Mouse (Mus musculus): ENCODE measurements around the gene Lbp. TPM values are rescaled to one million over a fixed set of nuclear protein-coding genes. Genes with fewer than 3 reads are reported as not detected.

Gene Lbp
- polyA plus RNA-seq, 1 experiment from 2014 or later, result 167 TPM

- WGBS (ENCODE audit: insufficient replicate concordance), result under 1% methylated on average over 41 of the region's 41 CpGs
- ATAC-seq, result peak; percentile 85
Measured at GRCm38 (mm10) chr2:158360873-158361677, 54.8 kb downstream of the Lbp start.

GRCm38 (mm10) chr2:158361678-158362320 is 55.5 kb downstream of the Lbp start:
- H3K27ac ChIP-seq (ENCODE audit: low read depth), result 0 out of 2 replicates have a peak overlapping the region, but pooled peaks have one; percentile 37
- peak overlapping the region; percentile 84 for H3K4me2 ChIP-seq (ENCODE audit: low read depth, low read length)
- DNase-seq, result no peak
- peaks cover 24% of the 10 kb centered on the region for H3K4me1 ChIP-seq (ENCODE audit: insufficient read depth)
- peak; percentile 43 for ATAC-seq
- WGBS (ENCODE audit: insufficient replicate concordance), result 38% methylated on average over 8 of the region's 8 CpGs
- H3K4me3 ChIP-seq (ENCODE audit: low read depth, low read length), result peak overlapping the region; percentile 76; the same call in 1 of the 2 replicates
- peaks cover 29% of the 10 kb centered on the region for H3K36me3 ChIP-seq (replicated peaks; ENCODE audit: insufficient read depth, low read length)
- TF ChIP-seq CTCF (IDR thresholded peaks at IDR 0.05; ENCODE audit: low read depth) (peak; percentile 23), EP300 (IDR thresholded peaks at IDR 0.05; ENCODE audit: low read depth) (no peak)
- 0 out of 2 replicates have a peak overlapping the region, but pooled peaks have one; percentile 19 for H3K9ac ChIP-seq (replicated peaks)
- H3K9me3 ChIP-seq (ENCODE audit: low read length), result no peaks in the 10 kb centered on the region
- no peaks in the 10 kb centered on the region for H3K27me3 ChIP-seq (ENCODE audit: insufficient read depth, low read length)

More at GRCm38 (mm10) chr2:158360873-158361677, 54.8 kb downstream of the Lbp start:
- Histone ChIP-seq H3K4me2 (ENCODE audit: low read depth, low read length) (peak overlapping the region; percentile 84), H3K27ac (ENCODE audit: low read depth) (peak overlapping the region; percentile 77), H3K4me3 (ENCODE audit: low read depth, low read length) (peak overlapping the region; percentile 76), H3K9me3 (ENCODE audit: low read length) (no peaks in the 10 kb centered on the region), H3K4me1 (ENCODE audit: insufficient read depth) (peaks cover 24% of the 10 kb centered on the region), H3K36me3 (replicated peaks; ENCODE audit: insufficient read depth, low read length) (peaks cover 36% of the 10 kb centered on the region), H3K27me3 (ENCODE audit: insufficient read depth, low read length) (no peaks in the 10 kb centered on the region), H3K9ac (replicated peaks) (peak overlapping the region; percentile 87)
- TF ChIP-seq CTCF (IDR thresholded peaks at IDR 0.05; ENCODE audit: low read depth) (peak; percentile 87), EP300 (IDR thresholded peaks at IDR 0.05; ENCODE audit: low read depth) (no peak)
- DNase-seq, result peak; percentile 88

GRCm38 (mm10) chr2:158364175-158364574 is 57.9 kb downstream of the Lbp start:
- WGBS (ENCODE audit: insufficient replicate concordance), result 76% methylated on average over 4 of the region's 4 CpGs
- DNase-seq (no peak), ATAC-seq (no peak)
- Histone ChIP-seq H3K27me3 (ENCODE audit: insufficient read depth, low read length) (no peaks in the 10 kb centered on the region), H3K9ac (replicated peaks) (no peak overlapping the region), H3K9me3 (ENCODE audit: low read length) (no peaks in the 10 kb centered on the region), H3K4me2 (ENCODE audit: low read depth, low read length) (no peak overlapping the region), H3K4me3 (ENCODE audit: low read depth, low read length) (no peak overlapping the region), H3K36me3 (replicated peaks; ENCODE audit: insufficient read depth, low read length) (peaks cover 7% of the 10 kb centered on the region), H3K27ac (ENCODE audit: low read depth) (no peak overlapping the region), H3K4me1 (ENCODE audit: insufficient read depth) (peaks cover 14% of the 10 kb centered on the region)
- TF ChIP-seq EP300 (IDR thresholded peaks at IDR 0.05; ENCODE audit: low read depth) (no peak), CTCF (IDR thresholded peaks at IDR 0.05; ENCODE audit: low read depth) (no peak)

- no peak overlapping the region for H3K4me2 ChIP-seq (ENCODE audit: low read depth, low read length)
Measured at GRCm38 (mm10) chr2:158365099-158365850, 59.0 kb downstream of the Lbp start.

GRCm38 (mm10) chr2:158367654-158368053 is 61.4 kb downstream of the Lbp start:
- 61% methylated on average over 5 of the region's 5 CpGs for WGBS (ENCODE audit: insufficient replicate concordance)
- Histone ChIP-seq H3K36me3 (replicated peaks; ENCODE audit: insufficient read depth, low read length) (no peaks in the 10 kb centered on the region), H3K4me1 (ENCODE audit: insufficient read depth) (peaks cover 1% of the 10 kb centered on the region; the same call in 1 of the 2 replicates), H3K9me3 (ENCODE audit: low read length) (no peaks in the 10 kb centered on the region), H3K27me3 (ENCODE audit: insufficient read depth, low read length) (no peaks in the 10 kb centered on the region), H3K9ac (replicated peaks) (no peak overlapping the region), H3K4me3 (ENCODE audit: low read depth, low read length) (no peak overlapping the region), H3K4me2 (ENCODE audit: low read depth, low read length) (no peak overlapping the region), H3K27ac (ENCODE audit: low read depth) (no peak overlapping the region)
- TF ChIP-seq EP300 (IDR thresholded peaks at IDR 0.05; ENCODE audit: low read depth) (no peak), CTCF (IDR thresholded peaks at IDR 0.05; ENCODE audit: low read depth) (no peak)
- ATAC-seq (no peak), DNase-seq (no peak)

More at GRCm38 (mm10) chr2:158365099-158365850, 59.0 kb downstream of the Lbp start:
- no peak for DNase-seq
- no peaks in the 10 kb centered on the region for H3K27me3 ChIP-seq (ENCODE audit: insufficient read depth, low read length)
- H3K27ac ChIP-seq (ENCODE audit: low read depth), result no peak overlapping the region
- peaks cover 7% of the 10 kb centered on the region for H3K4me1 ChIP-seq (ENCODE audit: insufficient read depth)
- H3K9me3 ChIP-seq (ENCODE audit: low read length), result no peaks in the 10 kb centered on the region
- H3K4me3 ChIP-seq (ENCODE audit: low read depth, low read length), result no peak overlapping the region
- no peak for ATAC-seq
- WGBS (ENCODE audit: insufficient replicate concordance), result 81% methylated on average over 12 of the region's 12 CpGs
- TF ChIP-seq EP300 (IDR thresholded peaks at IDR 0.05; ENCODE audit: low read depth) (no peak), CTCF (IDR thresholded peaks at IDR 0.05; ENCODE audit: low read depth) (no peak)
- 0 out of 2 replicates have a peak, but pooled peaks cover under 1% of the 10 kb centered on the region for H3K36me3 ChIP-seq (replicated peaks; ENCODE audit: insufficient read depth, low read length)
- H3K9ac ChIP-seq (replicated peaks), result no peak overlapping the region
